Mouse (Mus musculus) MEL (cell line): ENCODE measurements around the gene Gm42417. TPM values are rescaled to one million over a fixed set of nuclear protein-coding genes. Genes with fewer than 3 reads are reported as not detected.

Experiments
- DNase-seq: peaks from one replicate; pipeline ENCODE4 v3.0.0; 2011; ENCODE audit warnings: low read depth, low spot score
- H3K27ac ChIP-seq: 2 replicates; pipeline ENCODE4 v1.5.1; 2012; ENCODE audit warnings: low read depth, mild to moderate bottlenecking, control low read depth, low read length, moderate library complexity; ENCODE audit not compliant: control insufficient read depth
- H3K27me3 ChIP-seq, 2 experiments: fragments of 150-350 bp in 1 of 2; sonication (generic) in 1 of 2; 2 replicates each; pipeline ENCODE4 v1.6.1; 2012; ENCODE audit warnings: low read length in 2 of 2, mild to moderate bottlenecking in 2 of 2, improper control_type of control experiment in 1 of 2, moderate library complexity in 1 of 2; ENCODE audit not compliant: insufficient read depth in 2 of 2, control insufficient read depth in 1 of 2
- H3K36me3 ChIP-seq, 2 experiments: 2 replicates each; pipeline ENCODE4 v1.6.1; 2012 to 2014; ENCODE audit warnings: low read length in 2 of 2, improper control_type of control experiment in 1 of 2, inconsistent platforms in 1 of 2, mild to moderate bottlenecking in 1 of 2; ENCODE audit not compliant: insufficient read depth in 2 of 2, control insufficient read depth in 1 of 2
- H3K4me1 ChIP-seq, 2 experiments: fragments of 150-350 bp in 1 of 2; sonication (generic) in 1 of 2; 2 replicates each; pipeline ENCODE4 v1.6.1; 2012; ENCODE audit warnings: low read length in 2 of 2, improper control_type of control experiment in 1 of 2, mild to moderate bottlenecking in 1 of 2; ENCODE audit not compliant: insufficient read depth in 2 of 2, control insufficient read depth in 1 of 2
- H3K4me3 ChIP-seq, 2 experiments: fragments of 150-350 bp in 1 of 2; sonication (generic) in 1 of 2; 2 replicates each; pipeline ENCODE4 v1.5.1; 2012; ENCODE audit warnings: low read depth in 2 of 2, low read length in 2 of 2, mild to moderate bottlenecking in 2 of 2, moderate library complexity in 2 of 2, control low read depth in 1 of 2, improper control_type of control experiment in 1 of 2; ENCODE audit not compliant: control insufficient read depth in 1 of 2, insufficient read depth in 1 of 2
- H3K79me2 ChIP-seq: 2 replicates; pipeline ENCODE4 v1.6.1; 2012; ENCODE audit warnings: mild to moderate bottlenecking, low read length, moderate library complexity; ENCODE audit not compliant: control insufficient read depth, poor library complexity, insufficient read depth
- H3K9ac ChIP-seq: 2 replicates; pipeline ENCODE4 v1.6.1; 2012; ENCODE audit warnings: low read depth, mild to moderate bottlenecking, control low read depth, low read length, moderate library complexity; ENCODE audit not compliant: control insufficient read depth, poor library complexity, severe bottlenecking
- H3K9me3 ChIP-seq: fragments of 150-350 bp; sonication (generic); replicated peaks from 2 replicates; pipeline ENCODE4 v1.6.1; 2012; ENCODE audit warnings: mild to moderate bottlenecking, low read length, improper control_type of control experiment, moderate library complexity; ENCODE audit not compliant: insufficient read depth
- CHD2 ChIP-seq: IDR thresholded peaks from 2 replicates; pipeline ENCODE4 v1.6.1; 2011; ENCODE audit warnings: low read length, improper control_type of control experiment
- CTCF ChIP-seq, 3 experiments: IDR thresholded peaks in 2 of 3; conservative IDR thresholded peaks in 1 of 3; 2 replicates each; pipeline ENCODE4 v1.5.1; 2011 to 2012; ENCODE audit warnings: low read length in 3 of 3, low read depth in 2 of 3, mild to moderate bottlenecking in 2 of 3, improper control_type of control experiment in 1 of 3, inconsistent platforms in 1 of 3, mixed read lengths in 1 of 3, moderate library complexity in 1 of 3; ENCODE audit not compliant: control insufficient read depth in 1 of 3, insufficient read depth in 1 of 3, poor library complexity in 1 of 3, severe bottlenecking in 1 of 3
- ELF1 ChIP-seq: IDR thresholded peaks from 2 replicates; pipeline ENCODE4 v1.6.1; 2014; ENCODE audit warnings: low read depth, mild to moderate bottlenecking, inconsistent platforms, low read length, improper control_type of control experiment, moderate library complexity
- GATA1 ChIP-seq: IDR thresholded peaks from 2 replicates; pipeline ENCODE4 v1.6.1; 2011; ENCODE audit warnings: low read depth, low read length, improper control_type of control experiment
- JUND ChIP-seq: IDR thresholded peaks from 2 replicates; pipeline ENCODE4 v1.6.1; 2011; ENCODE audit warnings: low read depth, mild to moderate bottlenecking, improper control_type of control experiment, low read length
- MEF2A ChIP-seq: IDR thresholded peaks from 2 replicates; pipeline ENCODE4 v1.6.1; 2014; ENCODE audit warnings: low read depth, mild to moderate bottlenecking, inconsistent platforms, low read length, improper control_type of control experiment; ENCODE audit not compliant: poor library complexity, insufficient replicate concordance, severe bottlenecking; ENCODE audit errors: extremely low read depth
- MXI1 ChIP-seq: IDR thresholded peaks from 2 replicates; pipeline ENCODE4 v1.6.1; 2011; ENCODE audit warnings: mild to moderate bottlenecking, low read depth, low read length, improper control_type of control experiment
- NELFE ChIP-seq: IDR thresholded peaks from 2 replicates; pipeline ENCODE4 v1.6.1; 2011; ENCODE audit warnings: low read depth, low read length, improper control_type of control experiment
- NRF1 ChIP-seq: IDR thresholded peaks from 2 replicates; pipeline ENCODE4 v1.6.1; 2014; ENCODE audit warnings: low read depth, mild to moderate bottlenecking, inconsistent platforms, low read length, improper control_type of control experiment, moderate library complexity; ENCODE audit not compliant: poor library complexity, insufficient read depth, severe bottlenecking
- POLR2AphosphoS5 ChIP-seq: IDR thresholded peaks from 2 replicates; pipeline ENCODE4 v1.6.1; 2012; ENCODE audit warnings: low read depth, borderline replicate concordance, mild to moderate bottlenecking, inconsistent platforms, low read length, moderate library complexity, mixed read lengths
- TAL1 ChIP-seq: IDR thresholded peaks from 2 replicates; pipeline ENCODE4 v1.6.1; 2012; ENCODE audit warnings: mild to moderate bottlenecking, inconsistent platforms, low read length, moderate library complexity, mixed read lengths
- TBP ChIP-seq: IDR thresholded peaks from 2 replicates; pipeline ENCODE4 v1.8.0; 2011; ENCODE audit warnings: low read depth, low read length, improper control_type of control experiment
- USF2 ChIP-seq, 2 experiments: IDR thresholded peaks; 2 replicates each; pipeline ENCODE4 v1.6.1; 2011 to 2012; ENCODE audit warnings: improper control_type of control experiment in 2 of 2, low read length in 2 of 2, borderline replicate concordance in 1 of 2, inconsistent platforms in 1 of 2, low read depth in 1 of 2, mild to moderate bottlenecking in 1 of 2; ENCODE audit not compliant: insufficient read depth in 1 of 2
- ZKSCAN1 ChIP-seq: IDR thresholded peaks from 2 replicates; pipeline ENCODE4 v1.6.1; 2012; ENCODE audit warnings: low read depth, mild to moderate bottlenecking, inconsistent platforms, low read length, improper control_type of control experiment, moderate library complexity
- ZMIZ1 ChIP-seq: IDR thresholded peaks from 2 replicates; pipeline ENCODE4 v1.6.1; 2012; ENCODE audit warnings: low read depth, mild to moderate bottlenecking, inconsistent platforms, low read length, improper control_type of control experiment, moderate library complexity
- ZNF384 ChIP-seq: IDR thresholded peaks from 2 replicates; pipeline ENCODE4 v1.6.1; 2012; ENCODE audit warnings: low read depth, mild to moderate bottlenecking, inconsistent platforms, low read length, improper control_type of control experiment
- polyA plus RNA-seq, 2 experiments: library from polyadenylated mRNA; stranded (reverse) in 1 of 2; unstranded in 1 of 2; fragments of >175 nt in 1 of 2; fragments of >200 nt in 1 of 2; gene quantifications; 2 replicates each; pipeline versions ENCODE4 v1.2.1 to v1.2.4; 2012; ENCODE audit warnings: low replicate concordance in 2 of 2, low read depth in 1 of 2; ENCODE audit not compliant: insufficient read length in 2 of 2, insufficient read depth in 1 of 2, missing spikeins in 1 of 2
- total RNA-seq: library from RNA; depleted of rRNA; stranded (reverse); fragments of 300-350 nt; gene quantifications from 2 replicates; pipeline ENCODE4 v1.2.3, GENCODE M21; 2012

The Gm42417 gene
- total and polyA plus RNA-seq, 3 experiments: 0.74 TPM; not detected in 2

DNA sequence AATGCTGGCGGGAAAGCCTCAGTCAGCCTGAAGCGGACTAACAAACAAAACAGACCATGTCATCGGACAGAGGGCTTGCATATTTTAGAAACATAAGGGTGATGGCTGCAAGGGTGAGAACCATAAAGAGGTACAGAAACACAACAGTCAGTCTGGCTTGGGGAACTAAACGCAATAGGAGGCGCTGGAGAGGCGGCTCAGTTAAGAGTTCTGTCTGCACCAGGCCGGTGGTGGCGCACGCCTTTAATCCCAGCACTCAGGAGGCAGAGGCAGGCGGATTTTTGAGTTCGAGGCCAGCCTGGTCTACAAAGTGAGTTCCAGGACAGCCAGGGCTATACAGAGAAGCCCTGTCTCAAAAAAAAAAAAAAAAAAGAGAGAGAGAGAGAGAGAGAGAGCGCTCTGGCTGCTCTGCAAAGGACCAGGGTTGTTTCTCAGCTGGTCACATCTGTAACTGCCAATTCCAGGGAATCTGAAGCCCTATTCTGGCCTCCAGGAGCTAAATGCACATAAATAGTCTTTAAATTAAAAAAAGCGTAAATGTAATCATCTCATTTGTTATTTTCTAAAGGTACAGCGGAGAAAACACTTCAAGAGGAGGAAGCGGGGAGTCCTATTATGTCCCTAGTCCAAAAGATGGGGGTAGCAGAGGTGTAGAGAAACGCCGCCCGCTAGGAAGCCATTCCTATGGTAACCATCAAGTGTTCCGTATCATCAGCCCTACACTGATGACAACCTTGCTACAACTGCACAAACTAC lies 6.8 kb upstream of the Gm42417 start:
- peak; percentile 71 for DNase-seq
- Histone ChIP-seq H3K27ac (peak overlapping the region; percentile 13), H3K36me3 (no peaks in the 10 kb centered on the region; a peak in 1 of 4 replicates), H3K4me1 (peaks cover 0 to 3% of the 10 kb centered on the region in 2 experiments; a peak in 3 of 4 replicates), H3K79me2 (peaks cover 4% of the 10 kb centered on the region), H3K9me3 (no peaks in the 10 kb centered on the region), H3K27me3 (no peaks in the 10 kb centered on the region), H3K9ac (peak overlapping the region; percentile 77), H3K4me3 (peak overlapping the region; percentile 69 to 75)
- TF ChIP-seq POLR2AphosphoS5 (no peak), MXI1 (no peak), ZNF384 (peak; percentile 56; the same call in 1 of the 2 replicates), ZMIZ1 (no peak), TBP (peak; percentile 97), CTCF (IDR thresholded peaks at IDR 0.05 in 2 of 3, conservative IDR thresholded peaks at IDR 0.05 in 1 of 3; ENCODE audit: control insufficient read depth in 1 of 3, insufficient read depth in 1 of 3, low read depth in 2 of 3, low read length in 3 of 3, poor library complexity in 1 of 3, severe bottlenecking in 1 of 3) (peak in 2 of 3 experiments; percentile 39 to 42; a peak in 4 of 6 replicates)

- H3K4me1 ChIP-seq: peaks cover 0 to 3% of the 10 kb centered on the region in 2 experiments; a peak in 3 of 4 replicates
- H3K36me3 ChIP-seq: no peaks in the 10 kb centered on the region; a peak in 1 of 4 replicates
- no peaks in the 10 kb centered on the region for H3K27me3 ChIP-seq
- no peak for DNase-seq
- no peak overlapping the region for H3K4me3 ChIP-seq
- H3K9me3 ChIP-seq: no peaks in the 10 kb centered on the region
- TF ChIP-seq USF2 (IDR thresholded peaks at IDR 0.05; ENCODE audit: borderline replicate concordance in 1 of 2, insufficient read depth in 1 of 2, low read depth in 1 of 2, low read length in 2 of 2): no peak
- TF ChIP-seq TAL1: no peak
- TF ChIP-seq MEF2A: no peak
- TF ChIP-seq ZKSCAN1: no peak
- no peak for TF ChIP-seq NELFE
- no peak for TF ChIP-seq ELF1
- no peak for TF ChIP-seq CHD2
- TF ChIP-seq GATA1: no peak
- TF ChIP-seq NRF1: no peak
- TF ChIP-seq JUND: no peak
- TF ChIP-seq, all 39 proteins: peak for 0
- no peak overlapping the region for H3K9ac ChIP-seq
- H3K79me2 ChIP-seq: peaks cover 4% of the 10 kb centered on the region
- peak overlapping the region; percentile 0; the same call in 1 of the 2 replicates for H3K27ac ChIP-seq
These were observed 6.2 kb upstream of the Gm42417 start for GRCm38 (mm10) chr1:36545382-36545781.
